Mouse (Mus musculus): ENCODE measurements around the gene Kcnmb3.

Gene Kcnmb3

GRCm38 (mm10) chr3:32495088-32495770 is 3.2 kb upstream of the Kcnmb3 start:
- DNase-seq (ENCODE audit: low read depth), result no peak

- no peak for DNase-seq (ENCODE audit: low read depth)
Measured at GRCm38 (mm10) chr3:32494387-32495087, 2.5 kb upstream of the Kcnmb3 start.

GRCm38 (mm10) chr3:32490928-32491315 is 1.1 kb downstream of the Kcnmb3 start:
- DNase-seq (ENCODE audit: low read depth), result no peak

GRCm38 (mm10) chr3:32490076-32490927 is 1.7 kb downstream of the Kcnmb3 start:
- no peak for DNase-seq (ENCODE audit: low read depth)

GRCm38 (mm10) chr3:32488172-32488571 is 3.9 kb downstream of the Kcnmb3 start:
- DNase-seq (ENCODE audit: low read depth), result no peak

GRCm38 (mm10) chr3:32486543-32486942 is 5.5 kb downstream of the Kcnmb3 start:
- peak; percentile 75 for DNase-seq (ENCODE audit: low read depth)

DNA sequence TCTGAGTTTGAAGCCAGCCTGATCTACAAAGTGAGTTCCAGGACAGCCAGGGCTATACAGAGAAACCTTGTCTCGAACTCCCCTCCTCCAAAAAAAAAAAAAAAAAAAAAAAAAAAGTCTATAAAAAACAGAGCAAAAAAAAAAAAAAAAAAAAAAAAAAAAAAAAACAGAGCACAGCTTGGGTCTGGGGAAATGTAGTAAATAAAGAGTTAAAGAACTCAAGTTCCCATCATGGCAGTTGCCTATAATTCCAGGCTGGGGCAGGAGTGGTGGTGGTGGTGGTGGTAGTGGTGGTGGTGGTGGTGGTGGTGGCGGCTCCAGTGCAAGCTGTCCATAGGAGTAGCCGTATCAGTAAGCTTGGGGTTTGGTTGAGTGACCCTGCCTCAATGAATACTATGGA is 9.0 kb downstream of the Kcnmb3 start:
- DNase-seq (ENCODE audit: low read depth), result no peak

GRCm38 (mm10) chr3:32479961-32480360 is 12.1 kb downstream of the Kcnmb3 start:
- DNase-seq (ENCODE audit: low read depth), result no peak

- DNase-seq (ENCODE audit: low read depth), result no peak
Measured at GRCm38 (mm10) chr3:32473184-32473583, 18.8 kb downstream of the Kcnmb3 start.

DNA sequence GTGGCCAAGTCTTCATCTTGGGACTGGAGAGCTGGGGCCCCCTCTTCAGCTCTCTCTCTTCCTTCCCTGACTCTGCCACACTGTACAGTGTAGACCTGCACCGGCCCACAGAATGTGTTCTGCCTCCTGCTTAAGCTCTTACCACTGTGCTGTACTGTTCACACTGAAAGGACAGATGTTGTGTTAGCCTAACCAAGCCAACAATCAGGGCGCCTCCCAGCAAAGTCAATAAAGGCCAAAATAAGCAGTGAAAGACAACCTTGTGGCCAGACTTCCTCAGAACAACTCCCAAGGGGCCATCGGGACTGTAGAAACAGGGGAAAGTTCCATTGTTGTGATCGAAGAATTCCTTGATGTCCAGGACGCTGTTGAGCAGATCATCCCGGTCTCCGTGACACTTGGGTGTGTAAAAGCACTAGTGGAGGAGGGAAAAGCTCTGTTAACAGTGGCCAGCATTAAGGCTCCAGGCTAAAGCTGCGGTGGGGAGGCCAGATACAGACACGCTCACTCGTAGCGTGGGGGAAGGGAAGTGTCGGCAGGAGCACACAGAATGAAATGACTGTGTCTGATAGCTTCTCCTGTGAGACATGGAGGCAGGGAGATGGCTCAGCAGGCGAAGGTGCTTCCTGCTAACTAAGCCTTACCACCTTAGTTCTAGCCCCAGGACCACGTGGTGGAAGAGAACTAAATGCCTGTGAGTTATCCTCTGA is 19.7 kb downstream of the Kcnmb3 start:
- no peak for DNase-seq (ENCODE audit: low read depth)

DNA sequence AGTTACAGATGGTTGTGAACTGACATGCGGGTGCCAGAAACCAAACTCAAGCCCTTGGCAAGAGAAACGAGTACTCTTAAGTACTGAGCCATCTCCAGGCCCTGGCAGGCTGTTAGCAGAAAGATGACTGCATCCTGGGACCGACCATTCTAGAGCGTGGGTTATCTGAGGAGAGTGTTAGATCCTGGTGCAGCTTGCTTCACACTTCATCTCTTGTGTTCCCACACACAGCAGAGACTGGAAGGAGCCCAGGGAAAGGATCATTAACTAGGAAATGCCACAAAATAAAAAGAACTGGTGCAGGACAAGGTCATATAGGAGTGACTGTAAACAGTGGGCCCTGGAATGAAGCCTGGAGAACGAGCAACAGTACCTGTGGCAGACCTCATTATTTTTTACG is 20.9 kb downstream of the Kcnmb3 start:
- no peak for DNase-seq (ENCODE audit: low read depth)

DNA sequence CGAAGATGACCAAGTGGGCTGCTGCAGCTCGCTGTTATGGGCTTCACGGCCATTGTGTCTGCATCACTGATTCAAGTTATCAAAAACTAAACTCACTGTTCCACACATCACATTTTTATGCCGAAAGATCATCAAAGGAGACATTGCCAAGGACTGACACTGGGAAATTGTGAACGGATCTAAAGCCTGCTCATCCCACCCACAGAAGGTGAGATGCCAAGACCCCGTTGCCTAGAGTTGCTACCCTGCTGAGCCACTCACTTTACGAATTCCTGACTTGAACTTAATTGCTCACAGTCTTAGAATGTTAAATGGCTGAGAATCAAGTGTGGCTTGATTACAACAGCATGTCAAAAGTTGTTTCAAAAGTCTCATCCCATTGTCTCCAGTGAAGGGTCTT is 21.6 kb downstream of the Kcnmb3 start:
- no peak for DNase-seq (ENCODE audit: low read depth)

DNA sequence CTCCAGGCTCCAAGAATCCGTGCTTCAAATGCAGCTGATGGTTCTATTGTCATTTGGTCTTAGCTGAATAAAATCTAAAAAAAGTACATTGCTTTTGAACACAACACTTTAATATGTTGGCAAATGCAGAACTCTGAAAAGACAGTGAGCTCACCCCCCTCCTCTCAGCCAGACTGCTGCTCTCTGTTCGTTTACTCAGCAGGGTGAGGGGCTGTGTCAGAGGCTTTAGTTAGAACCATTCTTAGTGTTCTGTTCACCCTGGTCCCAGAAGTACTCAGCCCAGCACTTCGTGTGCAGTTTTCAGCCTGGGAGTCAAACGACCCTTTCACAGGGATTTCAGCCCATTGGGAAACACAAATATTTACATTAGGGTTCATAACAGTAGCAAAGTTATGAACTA is 23.6 kb downstream of the Kcnmb3 start:
- no peak for DNase-seq (ENCODE audit: low read depth)

DNA sequence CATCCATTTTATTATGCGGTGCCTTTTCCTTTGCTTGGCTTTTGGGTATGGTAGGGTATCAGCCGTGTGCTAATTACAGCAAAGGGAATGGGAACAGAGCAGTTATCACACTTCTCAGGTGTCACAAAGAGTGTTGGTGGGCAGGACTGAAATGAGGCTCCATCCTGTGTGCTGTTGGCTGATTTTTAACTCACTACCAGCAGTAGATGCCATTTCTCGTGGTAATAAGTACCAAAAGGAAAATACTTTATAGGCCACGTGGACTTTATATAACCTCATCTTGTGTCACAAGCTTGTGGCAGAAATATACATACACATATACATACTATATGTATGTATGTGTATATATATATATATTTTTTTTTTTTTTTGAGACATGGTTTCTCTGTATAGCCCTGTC is 24.7 kb downstream of the Kcnmb3 start:
- DNase-seq (ENCODE audit: low read depth), result no peak

DNA sequence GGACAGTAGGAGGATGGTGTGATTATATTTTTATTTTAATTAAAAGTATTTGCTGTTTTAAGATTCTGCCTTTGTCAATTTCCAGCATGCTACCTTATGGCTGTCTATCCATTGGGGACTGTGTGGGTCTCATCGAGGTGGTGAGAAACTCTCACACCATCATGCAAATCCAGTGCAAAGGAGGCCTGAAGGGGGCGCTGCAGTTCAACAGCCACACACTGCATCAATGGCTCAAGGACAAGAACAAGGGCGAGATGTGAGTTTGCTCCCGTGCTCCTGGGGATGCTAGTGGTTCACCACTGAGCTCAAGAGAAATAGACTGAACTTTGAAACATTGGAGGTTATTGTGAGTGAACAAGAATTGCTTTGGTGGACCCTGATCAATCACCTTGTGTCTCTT is 32.3 kb downstream of the Kcnmb3 start:
- peak; percentile 73 for DNase-seq (ENCODE audit: low read depth)

- DNase-seq (ENCODE audit: low read depth), result no peak
Measured at GRCm38 (mm10) chr3:32454329-32455021, 37.6 kb downstream of the Kcnmb3 start.

GRCm38 (mm10) chr3:32441710-32442109 is 50.3 kb downstream of the Kcnmb3 start:
- no peak for DNase-seq (ENCODE audit: low read depth)

DNA sequence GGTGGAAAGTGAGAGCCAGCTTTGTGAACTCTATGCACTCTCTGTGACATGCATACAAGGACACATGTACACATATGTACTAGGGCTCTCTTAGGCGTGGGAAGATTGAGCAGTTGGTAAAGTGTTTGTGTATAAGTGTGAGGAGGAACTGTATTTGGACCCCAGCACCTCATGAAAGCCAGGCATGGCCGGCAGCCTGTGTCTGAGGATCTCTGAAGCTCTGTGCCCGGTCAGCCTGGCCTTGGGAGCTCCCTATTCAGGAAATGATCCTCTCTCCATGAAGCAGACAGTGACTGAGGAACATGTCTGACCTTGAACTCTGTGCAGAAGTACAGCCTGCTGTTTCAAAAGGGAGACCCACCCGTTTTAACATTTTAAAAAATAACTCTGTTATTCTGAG is 53.3 kb downstream of the Kcnmb3 start:
- DNase-seq (ENCODE audit: low read depth), result no peak

- no peak for DNase-seq (ENCODE audit: low read depth)
Measured at GRCm38 (mm10) chr3:32437820-32438219, 54.2 kb downstream of the Kcnmb3 start.

DNA sequence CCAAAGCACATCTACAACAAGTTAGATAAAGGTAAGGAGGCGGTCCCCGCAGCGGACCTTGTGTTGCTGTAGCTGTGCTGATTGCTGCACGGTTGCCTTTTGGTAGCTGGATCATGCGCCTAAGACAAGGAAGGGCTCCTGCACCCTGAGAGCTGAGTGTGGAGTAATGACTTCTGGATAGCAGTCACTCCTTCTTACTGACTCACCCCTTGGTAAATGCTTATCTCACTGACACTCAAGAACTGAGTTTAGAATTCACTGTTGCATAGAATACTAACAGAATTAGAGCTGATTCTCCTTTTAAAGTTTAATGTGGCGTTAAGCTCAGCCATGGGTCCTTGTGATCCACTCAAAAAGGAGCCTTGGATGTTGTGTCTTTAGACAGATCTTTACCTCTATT is 54.7 kb downstream of the Kcnmb3 start:
- no peak for DNase-seq (ENCODE audit: low read depth)

- DNase-seq (ENCODE audit: low read depth), result no peak
Measured at GRCm38 (mm10) chr3:32436101-32436500, 55.9 kb downstream of the Kcnmb3 start.

DNA sequence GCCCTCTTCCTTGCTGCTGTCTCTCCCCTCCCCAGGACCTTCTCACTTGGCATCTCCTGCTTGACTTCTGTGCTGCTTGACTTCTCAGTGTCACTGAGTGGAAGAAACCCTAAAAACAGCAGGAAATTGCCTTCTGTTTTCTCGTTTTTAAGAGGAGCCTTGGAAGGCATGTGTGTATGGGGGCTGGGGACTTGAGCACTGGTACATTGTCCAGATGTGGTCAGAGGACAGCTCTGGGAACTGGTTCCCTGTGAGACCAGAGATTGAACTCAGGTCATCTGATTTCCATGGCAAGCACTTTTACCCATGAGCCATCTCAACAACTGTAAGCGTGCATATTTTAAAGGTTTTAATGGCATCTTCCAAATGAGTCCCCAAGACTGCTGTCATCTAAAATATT is 58.0 kb downstream of the Kcnmb3 start:
- no peak for DNase-seq (ENCODE audit: low read depth)
